Mouse (Mus musculus): ENCODE data around the gene Garnl3. TPM values are rescaled to one million over a fixed set of nuclear protein-coding genes. Genes with fewer than 3 reads are reported as not detected.

Garnl3 gene
- total and polyA plus RNA-seq, 2 experiments from 2014 or later: 4.0 to 6.1 TPM

GRCm38 (mm10) chr2:32966689-32967631 is 164.5 kb downstream of the Garnl3 start:
- TF ChIP-seq EP300 (IDR thresholded peaks at IDR 0.05; ENCODE audit: low read depth) (0 out of 2 replicates have a peak, but pooled peaks have one; percentile 25), CTCF (IDR thresholded peaks at IDR 0.05; ENCODE audit: low read depth) (peak; percentile 62)
- DNase-seq (ENCODE audit: low spot score): peak; percentile 92
- H3K27ac ChIP-seq (ENCODE audit: low read depth): peak overlapping the region; percentile 98
- peaks cover 28% of the 10 kb centered on the region for H3K4me1 ChIP-seq (ENCODE audit: control insufficient read depth, insufficient read depth)
- H3K4me3 ChIP-seq (ENCODE audit: low read depth, low read length): peak overlapping the region; percentile 58
- H3K4me2 ChIP-seq (ENCODE audit: low read depth, low read length): peak overlapping the region; percentile 79
- no peaks in the 10 kb centered on the region for H3K27me3 ChIP-seq (ENCODE audit: control insufficient read depth, insufficient read depth, low read length)
- peak overlapping the region; percentile 72 for H3K9ac ChIP-seq (replicated peaks; ENCODE audit: low read depth, low read length)
- H3K9me3 ChIP-seq (replicated peaks; ENCODE audit: control insufficient read depth, low read length): no peaks in the 10 kb centered on the region
- H3K36me3 ChIP-seq (replicated peaks; ENCODE audit: control insufficient read depth, insufficient read depth, low read length): peaks cover 22% of the 10 kb centered on the region
- peak; percentile 87 for ATAC-seq (ENCODE audit: insufficient read depth, low read depth)
- WGBS: under 1% methylated on average over 55 of the region's 55 CpGs

DNA sequence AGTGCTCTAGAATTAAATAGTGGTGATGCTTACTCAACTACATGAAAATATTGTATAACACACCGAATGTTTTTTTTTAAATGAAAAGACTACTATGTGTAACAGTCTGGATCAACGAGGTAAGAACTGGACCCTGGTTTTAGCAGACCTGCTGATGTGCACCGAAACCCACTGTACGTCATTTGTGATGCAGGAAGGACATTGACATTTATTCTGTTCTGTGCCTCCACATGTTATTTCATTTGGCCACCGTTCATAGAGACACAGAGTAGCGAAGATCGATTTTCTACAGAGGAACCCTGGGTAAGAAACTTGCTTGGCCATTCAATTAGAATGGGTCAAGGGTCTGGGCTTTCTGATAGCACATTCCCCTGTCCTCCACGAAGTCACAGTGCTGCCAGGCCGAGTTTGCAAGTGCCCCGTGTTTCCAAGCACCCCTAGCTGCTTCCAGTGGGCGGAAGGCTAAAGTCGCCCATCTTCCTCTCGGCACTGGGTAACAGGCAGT is 165.2 kb downstream of the Garnl3 start:
- Histone ChIP-seq H3K4me2 (ENCODE audit: low read depth, low read length) (peak overlapping the region; percentile 79), H3K27me3 (ENCODE audit: control insufficient read depth, insufficient read depth, low read length) (no peaks in the 10 kb centered on the region), H3K9ac (replicated peaks; ENCODE audit: low read depth, low read length) (peak overlapping the region; percentile 72), H3K4me1 (ENCODE audit: control insufficient read depth, insufficient read depth) (peaks cover 28% of the 10 kb centered on the region), H3K4me3 (ENCODE audit: low read depth, low read length) (peak overlapping the region; percentile 58), H3K36me3 (replicated peaks; ENCODE audit: control insufficient read depth, insufficient read depth, low read length) (peaks cover 22% of the 10 kb centered on the region), H3K9me3 (replicated peaks; ENCODE audit: control insufficient read depth, low read length) (no peaks in the 10 kb centered on the region), H3K27ac (ENCODE audit: low read depth) (peak overlapping the region; percentile 98)
- no peak for DNase-seq (ENCODE audit: low spot score)
- ATAC-seq (ENCODE audit: insufficient read depth, low read depth): no peak
- WGBS: 6% methylated on average over 13 of the region's 13 CpGs
- no peak for TF ChIP-seq CTCF (IDR thresholded peaks at IDR 0.05; ENCODE audit: low read depth)
- no peak for TF ChIP-seq EP300 (IDR thresholded peaks at IDR 0.05; ENCODE audit: low read depth)

- DNase-seq (ENCODE audit: low spot score) (no peak), ATAC-seq (ENCODE audit: insufficient read depth, low read depth) (no peak)
- Histone ChIP-seq H3K27me3 (ENCODE audit: control insufficient read depth, insufficient read depth, low read length) (no peaks in the 10 kb centered on the region), H3K9me3 (replicated peaks; ENCODE audit: control insufficient read depth, low read length) (no peaks in the 10 kb centered on the region), H3K27ac (ENCODE audit: low read depth) (peak overlapping the region; percentile 98; the same call in 1 of the 2 replicates), H3K36me3 (replicated peaks; ENCODE audit: control insufficient read depth, insufficient read depth, low read length) (peaks cover 22% of the 10 kb centered on the region), H3K4me1 (ENCODE audit: control insufficient read depth, insufficient read depth) (peaks cover 34% of the 10 kb centered on the region), H3K4me2 (ENCODE audit: low read depth, low read length) (peak overlapping the region; percentile 79), H3K9ac (replicated peaks; ENCODE audit: low read depth, low read length) (no peak overlapping the region), H3K4me3 (ENCODE audit: low read depth, low read length) (no peak overlapping the region)
- 16% methylated on average over 7 of the region's 7 CpGs for WGBS
- TF ChIP-seq CTCF (IDR thresholded peaks at IDR 0.05; ENCODE audit: low read depth) (no peak), EP300 (IDR thresholded peaks at IDR 0.05; ENCODE audit: low read depth) (no peak)
These were observed 165.8 kb downstream of the Garnl3 start for GRCm38 (mm10) chr2:32965511-32966183.

DNA sequence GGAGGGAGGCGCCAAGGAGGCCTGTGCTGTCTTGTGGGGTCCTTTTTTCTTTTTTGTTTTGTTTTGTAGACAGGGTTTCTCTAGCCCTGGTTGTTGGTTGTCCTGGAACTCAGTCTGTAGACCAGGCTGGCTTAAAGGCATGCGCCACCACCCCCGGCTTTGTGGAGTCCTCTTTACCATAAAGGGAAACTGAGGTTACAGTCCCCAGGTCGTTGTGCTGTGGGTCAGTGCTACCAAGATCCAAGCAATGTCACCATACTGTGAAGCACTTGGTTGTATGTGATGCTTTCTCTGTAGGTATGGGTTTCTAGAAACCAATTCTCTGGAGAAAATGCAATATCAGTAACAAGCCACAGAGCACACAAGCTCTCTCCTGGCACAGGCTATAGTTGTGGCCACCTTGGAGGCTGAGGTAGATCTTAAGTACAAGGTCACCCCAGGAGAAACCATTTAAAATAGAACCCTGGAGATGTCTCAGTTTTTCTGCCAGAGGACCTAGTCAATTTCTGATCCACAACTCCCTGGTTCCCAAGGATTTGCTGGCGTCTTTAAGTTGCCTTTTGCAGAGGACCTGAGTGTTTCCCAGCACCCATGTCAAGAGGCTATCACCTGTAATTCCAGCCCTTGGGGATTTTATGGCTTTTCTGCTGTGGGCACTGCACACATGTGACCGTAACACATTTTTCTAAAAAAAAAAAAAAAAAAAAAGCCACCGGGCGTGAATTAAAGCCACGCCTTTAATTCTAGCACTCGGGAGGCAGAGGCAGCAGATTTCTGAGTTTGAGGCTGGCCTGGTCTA is 166.6 kb downstream of the Garnl3 start:
- DNase-seq (ENCODE audit: low spot score) (no peak), ATAC-seq (ENCODE audit: insufficient read depth, low read depth) (no peak)
- 40% methylated on average over 10 of the region's 10 CpGs for WGBS
- no peak overlapping the region for H3K4me2 ChIP-seq (ENCODE audit: low read depth, low read length)
- H3K36me3 ChIP-seq (replicated peaks; ENCODE audit: control insufficient read depth, insufficient read depth, low read length): peaks cover 22% of the 10 kb centered on the region
- no peaks in the 10 kb centered on the region for H3K9me3 ChIP-seq (replicated peaks; ENCODE audit: control insufficient read depth, low read length)
- H3K27me3 ChIP-seq (ENCODE audit: control insufficient read depth, insufficient read depth, low read length): no peaks in the 10 kb centered on the region
- TF ChIP-seq EP300 (IDR thresholded peaks at IDR 0.05; ENCODE audit: low read depth) (no peak), CTCF (IDR thresholded peaks at IDR 0.05; ENCODE audit: low read depth) (no peak)
- H3K27ac ChIP-seq (ENCODE audit: low read depth): no peak overlapping the region
- no peak overlapping the region for H3K4me3 ChIP-seq (ENCODE audit: low read depth, low read length)
- H3K9ac ChIP-seq (replicated peaks; ENCODE audit: low read depth, low read length): no peak overlapping the region
- H3K4me1 ChIP-seq (ENCODE audit: control insufficient read depth, insufficient read depth): peaks cover 36% of the 10 kb centered on the region

- ATAC-seq (ENCODE audit: insufficient read depth, low read depth) (no peak), DNase-seq (ENCODE audit: low spot score) (no peak)
- H3K4me3 ChIP-seq (ENCODE audit: low read depth, low read length): no peak overlapping the region
- no peaks in the 10 kb centered on the region for H3K27me3 ChIP-seq (ENCODE audit: control insufficient read depth, insufficient read depth, low read length)
- TF ChIP-seq CTCF (IDR thresholded peaks at IDR 0.05; ENCODE audit: low read depth) (no peak), EP300 (IDR thresholded peaks at IDR 0.05; ENCODE audit: low read depth) (no peak)
- WGBS: 88% methylated on average over 1 of the region's 1 CpGs
- H3K4me2 ChIP-seq (ENCODE audit: low read depth, low read length): no peak overlapping the region
- no peak overlapping the region for H3K9ac ChIP-seq (replicated peaks; ENCODE audit: low read depth, low read length)
- H3K4me1 ChIP-seq (ENCODE audit: control insufficient read depth, insufficient read depth): peaks cover 34% of the 10 kb centered on the region
- no peak overlapping the region for H3K27ac ChIP-seq (ENCODE audit: low read depth)
- peaks cover 22% of the 10 kb centered on the region for H3K36me3 ChIP-seq (replicated peaks; ENCODE audit: control insufficient read depth, insufficient read depth, low read length)
- no peaks in the 10 kb centered on the region for H3K9me3 ChIP-seq (replicated peaks; ENCODE audit: control insufficient read depth, low read length)
These were observed 167.5 kb downstream of the Garnl3 start for GRCm38 (mm10) chr2:32963981-32964380.
